Mouse (Mus musculus) embryonic facial prominence, embryonic 12.5 days (tissue): ENCODE measurements around the gene Als2cr12. TPM values are rescaled to one million over a fixed set of nuclear protein-coding genes. Genes with fewer than 3 reads are reported as not detected.
"Not testable (repeated sequence)": the region's sequence is repeated elsewhere in the genome, so short reads cannot be mapped to it uniquely, and the experiment has no call there.

Source experiments
- ATAC-seq: fragments of 200-750 bp; cut with Nextera tagmentation; 2 replicates; pipeline ENCODE4 v1.8.0; 2017; ENCODE audit not compliant: insufficient number of reproducible peaks, insufficient read depth, low FRiP score, low TSS enrichment
- H3K27ac ChIP-seq: fragments of 300-500 bp; sonication (generic); 2 replicates; pipeline ENCODE4 v1.5.1; 2016; ENCODE audit warnings: mild to moderate bottlenecking
- H3K27me3 ChIP-seq: fragments of 300-500 bp; sonication (generic); 2 replicates; pipeline ENCODE4 v1.6.1; 2016; ENCODE audit warnings: mild to moderate bottlenecking, moderate library complexity
- H3K36me3 ChIP-seq: fragments of 300-500 bp; sonication (generic); 2 replicates; pipeline ENCODE4 v1.6.1; 2016; ENCODE audit warnings: mild to moderate bottlenecking
- H3K4me1 ChIP-seq: fragments of 300-500 bp; sonication (generic); 2 replicates; pipeline ENCODE4 v1.6.1; 2016
- H3K4me2 ChIP-seq: fragments of 300-500 bp; sonication (generic); replicated peaks from 2 replicates; pipeline ENCODE4 v1.6.1; 2016; ENCODE audit warnings: mild to moderate bottlenecking, moderate library complexity
- H3K4me3 ChIP-seq: fragments of 300-500 bp; sonication (generic); 2 replicates; pipeline ENCODE4 v1.5.1; 2016; ENCODE audit warnings: mild to moderate bottlenecking
- H3K9ac ChIP-seq: fragments of 300-500 bp; sonication (generic); 2 replicates; pipeline ENCODE4 v1.6.1; 2016; ENCODE audit warnings: mild to moderate bottlenecking, moderate library complexity
- H3K9me3 ChIP-seq: fragments of 300-500 bp; sonication (generic); 2 replicates; pipeline ENCODE4 v1.6.1; 2016; ENCODE audit warnings: mild to moderate bottlenecking, moderate library complexity
- WGBS: fragments of 180-500 bp; shearing (Covaris S2); methylation state at CpG from one replicate; pipeline ENCODE4 v1.1.7; 2016; 5-methylcytosine and 5-hydroxymethylcytosine counted together
- polyA plus RNA-seq: library from polyadenylated mRNA; unstranded; fragments of >200 nt; fragmentation: Nextera tagmentation; extraction: Ambion mirVana; gene quantifications from 2 replicates; pipeline ENCODE4 v1.2.1, GENCODE M21; 2016

Als2cr12 gene
- polyA plus RNA-seq, 1 experiment from 2014 or later = not detected

DNA sequence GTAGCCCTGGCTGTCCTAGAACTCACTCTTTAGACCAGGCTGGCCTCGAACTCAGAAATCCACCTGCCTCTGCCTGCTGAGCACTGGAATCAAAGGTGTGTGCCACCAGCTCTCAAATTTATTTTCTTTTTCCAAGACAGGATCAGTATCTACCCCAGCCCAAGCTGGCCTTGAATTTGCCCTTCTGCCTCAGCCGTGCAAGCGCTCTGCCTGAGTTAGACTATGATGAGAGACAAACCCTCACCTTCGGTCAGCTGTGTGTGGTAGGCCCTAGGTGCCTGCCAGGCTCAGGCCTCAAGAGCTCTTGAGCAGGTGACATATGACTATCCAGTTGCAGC lies 21.1 kb upstream of the Als2cr12 start:
- no peak overlapping the region for H3K4me3 ChIP-seq
- WGBS = 97% methylated on average over 4 of the region's 4 CpGs
- no peaks in the 10 kb centered on the region for H3K27me3 ChIP-seq
- H3K9me3 ChIP-seq = no peaks in the 10 kb centered on the region
- H3K36me3 ChIP-seq = peaks cover 32% of the 10 kb centered on the region
- no peak overlapping the region for H3K4me2 ChIP-seq
- H3K9ac ChIP-seq = no peak overlapping the region
- ATAC-seq = no peak
- H3K4me1 ChIP-seq = peaks cover 21% of the 10 kb centered on the region
- H3K27ac ChIP-seq = no peak overlapping the region

DNA sequence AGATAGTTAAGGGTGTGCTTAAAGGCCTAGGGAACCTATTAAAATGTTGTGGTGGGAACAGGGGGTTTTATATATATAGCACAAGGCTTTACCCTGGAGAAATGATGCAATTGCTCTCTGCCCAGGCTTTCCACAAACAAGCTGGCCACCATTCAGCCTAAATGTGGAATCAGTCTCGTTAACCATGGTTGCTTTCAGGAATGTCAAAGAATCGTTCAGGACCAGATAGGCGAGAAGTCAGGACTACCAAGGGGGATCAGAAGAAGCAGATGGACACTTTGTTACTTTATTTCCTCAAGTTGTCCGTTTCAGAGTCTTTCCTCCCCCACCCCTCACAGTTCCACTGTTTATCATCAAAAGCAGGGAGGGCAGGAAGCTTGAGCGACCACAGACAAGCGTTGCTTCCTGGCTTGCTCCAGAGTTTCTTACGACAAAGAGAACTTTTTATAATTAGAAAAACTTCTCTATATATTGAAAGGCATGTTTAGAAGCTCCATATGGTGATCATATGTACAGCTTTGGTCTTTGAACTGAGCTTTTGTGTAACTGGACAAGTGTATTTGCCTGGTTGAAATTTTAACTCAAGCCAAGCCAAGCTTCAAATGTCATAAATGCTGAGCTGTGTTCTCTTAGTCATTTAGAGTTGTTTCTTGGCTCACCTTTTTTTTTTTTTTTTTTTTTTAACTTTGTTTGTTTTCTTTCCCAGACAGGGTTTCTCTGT lies 20.5 kb upstream of the Als2cr12 start:
- ATAC-seq = no peak
- peak overlapping the region; percentile 13; the same call in 1 of the 2 replicates for H3K4me2 ChIP-seq
- 61% methylated on average over 7 of the region's 7 CpGs for WGBS
- H3K27me3 ChIP-seq = no peaks in the 10 kb centered on the region
- H3K4me3 ChIP-seq = no peak overlapping the region
- no peak overlapping the region for H3K9ac ChIP-seq
- 0 out of 2 replicates have a peak overlapping the region, but pooled peaks have one; percentile 23 for H3K27ac ChIP-seq
- H3K4me1 ChIP-seq = peaks cover 21% of the 10 kb centered on the region
- peaks cover 32% of the 10 kb centered on the region for H3K36me3 ChIP-seq
- H3K9me3 ChIP-seq = no peaks in the 10 kb centered on the region

DNA sequence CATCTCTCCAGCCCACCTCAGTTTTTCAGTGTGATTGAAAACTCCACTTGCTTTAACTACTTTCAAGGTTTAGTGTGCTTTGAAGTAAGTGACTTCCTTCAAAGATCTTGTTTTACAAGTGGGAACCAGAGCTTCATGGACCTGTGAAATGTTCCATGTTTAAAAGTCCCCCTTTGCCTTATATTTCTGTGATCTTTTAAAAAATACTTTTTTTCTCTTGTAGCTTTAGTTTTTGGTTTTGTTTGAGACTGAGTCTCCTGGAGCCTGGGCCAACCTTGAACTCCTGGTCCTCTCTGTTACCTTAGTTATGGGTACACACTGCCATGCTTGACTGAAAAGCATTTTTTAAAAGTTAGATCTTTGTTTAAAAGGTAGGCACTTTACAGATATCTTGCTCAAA lies 19.7 kb upstream of the Als2cr12 start:
- peaks cover 32% of the 10 kb centered on the region for H3K36me3 ChIP-seq
- no peaks in the 10 kb centered on the region for H3K9me3 ChIP-seq
- peaks cover 21% of the 10 kb centered on the region for H3K4me1 ChIP-seq
- no peak overlapping the region; the same call in 1 of the 2 replicates for H3K4me2 ChIP-seq
- H3K27me3 ChIP-seq = no peaks in the 10 kb centered on the region
- no peak overlapping the region for H3K9ac ChIP-seq
- H3K4me3 ChIP-seq = no peak overlapping the region
- ATAC-seq = no peak
- H3K27ac ChIP-seq = 0 out of 2 replicates have a peak overlapping the region, but pooled peaks have one; percentile 17

DNA sequence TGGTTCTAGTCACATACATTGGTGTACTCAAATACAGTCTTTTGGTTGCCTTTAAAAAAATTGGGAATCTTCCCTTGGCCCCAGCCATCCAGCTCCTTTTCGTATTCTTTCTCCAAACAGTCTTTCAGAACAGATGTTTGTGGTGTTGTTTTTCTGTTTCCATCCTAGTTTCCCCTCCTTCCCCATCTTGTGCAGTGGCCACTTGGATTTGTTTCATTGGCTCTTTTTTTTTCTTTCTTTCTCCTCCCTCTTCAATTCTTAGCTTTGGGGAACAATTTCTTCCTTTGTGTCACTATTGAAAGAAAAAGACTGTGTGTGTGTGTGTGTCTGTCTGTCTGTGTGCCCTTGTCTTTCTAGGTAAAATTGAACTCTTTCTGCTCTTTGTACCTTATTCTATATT lies 18.6 kb upstream of the Als2cr12 start:
- H3K4me1 ChIP-seq = peaks cover 21% of the 10 kb centered on the region
- H3K27me3 ChIP-seq = no peaks in the 10 kb centered on the region
- ATAC-seq = no peak
- H3K4me2 ChIP-seq = peak overlapping the region; percentile 57
- no peak overlapping the region for H3K27ac ChIP-seq
- peak overlapping the region; percentile 78 for H3K9ac ChIP-seq
- peak overlapping the region; percentile 65 for H3K4me3 ChIP-seq
- peaks cover 29% of the 10 kb centered on the region for H3K36me3 ChIP-seq
- no peaks in the 10 kb centered on the region for H3K9me3 ChIP-seq
- WGBS = 59% methylated on average over 1 of the region's 1 CpGs

DNA sequence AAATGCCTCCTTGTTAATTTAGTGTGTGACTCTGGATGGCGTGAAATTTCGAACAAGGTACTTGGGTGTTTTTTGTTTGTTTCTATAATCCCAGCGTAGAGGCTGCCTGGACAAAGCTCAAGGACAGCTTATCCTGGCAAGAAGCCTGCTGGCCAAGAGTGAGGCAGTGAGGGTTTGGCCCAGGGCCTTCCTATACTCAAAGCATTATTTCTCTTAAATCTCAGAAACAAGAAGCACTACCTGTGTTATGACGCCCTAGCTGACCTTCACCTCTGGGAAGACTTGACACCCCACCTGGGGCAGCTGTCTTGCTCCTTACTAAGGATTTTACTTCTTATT lies 18.1 kb upstream of the Als2cr12 start:
- WGBS = 34% methylated on average over 4 of the region's 4 CpGs
- H3K36me3 ChIP-seq = peaks cover 24% of the 10 kb centered on the region
- H3K27ac ChIP-seq = peak overlapping the region; percentile 98
- H3K27me3 ChIP-seq = no peaks in the 10 kb centered on the region
- H3K4me2 ChIP-seq = peak overlapping the region; percentile 57
- H3K4me3 ChIP-seq = peak overlapping the region; percentile 65
- ATAC-seq = no peak
- peak overlapping the region; percentile 78 for H3K9ac ChIP-seq
- peaks cover 21% of the 10 kb centered on the region for H3K4me1 ChIP-seq
- no peaks in the 10 kb centered on the region for H3K9me3 ChIP-seq

DNA sequence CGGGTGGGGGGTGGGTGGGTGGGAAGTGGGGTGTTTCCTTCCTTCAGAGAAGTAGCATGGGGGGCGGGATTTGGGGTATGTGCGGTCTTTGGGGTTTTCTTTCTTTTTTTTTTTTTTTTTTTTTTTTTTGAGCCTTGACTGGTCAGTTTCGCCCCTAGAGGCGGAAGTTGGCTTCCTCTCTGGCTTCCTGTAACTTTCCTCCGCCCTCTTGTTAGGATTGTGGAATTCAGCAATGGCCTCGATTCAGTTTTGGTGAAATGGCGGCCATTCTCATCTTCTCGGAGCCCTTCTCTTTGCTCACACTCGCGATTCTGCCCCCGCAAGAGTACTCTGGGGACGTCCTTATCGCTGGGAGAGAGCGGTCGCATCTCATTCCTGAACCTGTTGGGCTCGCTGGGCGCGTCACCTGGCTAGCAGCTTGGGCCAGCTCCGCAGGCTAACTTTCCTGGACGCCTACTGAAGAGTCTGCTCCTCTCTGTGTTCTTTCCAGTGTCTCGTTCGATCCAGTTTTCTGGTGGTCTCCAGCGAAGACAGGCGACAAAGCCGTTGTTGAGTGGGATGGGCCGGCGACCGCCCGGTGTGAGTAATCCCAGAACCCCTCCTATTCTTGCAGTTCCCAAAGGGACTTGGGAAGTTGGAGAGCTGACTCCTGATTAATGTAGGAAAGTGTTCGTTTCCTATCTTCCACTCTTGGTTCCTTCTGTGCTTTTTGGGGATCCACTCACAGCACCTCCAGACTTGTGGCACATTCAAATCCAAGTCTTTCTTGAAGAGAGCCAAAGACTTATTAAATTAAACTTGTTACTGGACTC lies 17.5 kb upstream of the Als2cr12 start:
- Histone ChIP-seq H3K27me3 (no peaks in the 10 kb centered on the region), H3K36me3 (peaks cover 22% of the 10 kb centered on the region), H3K27ac (peak overlapping the region; percentile 98), H3K9ac (peak overlapping the region; percentile 78), H3K4me3 (peak overlapping the region; percentile 65), H3K9me3 (no peaks in the 10 kb centered on the region), H3K4me1 (peaks cover 21% of the 10 kb centered on the region), H3K4me2 (peak overlapping the region; percentile 57)
- 0 out of 2 replicates have a peak, but pooled peaks have one; percentile 4 for ATAC-seq
- WGBS = 4% methylated on average over 29 of the region's 31 CpGs

DNA sequence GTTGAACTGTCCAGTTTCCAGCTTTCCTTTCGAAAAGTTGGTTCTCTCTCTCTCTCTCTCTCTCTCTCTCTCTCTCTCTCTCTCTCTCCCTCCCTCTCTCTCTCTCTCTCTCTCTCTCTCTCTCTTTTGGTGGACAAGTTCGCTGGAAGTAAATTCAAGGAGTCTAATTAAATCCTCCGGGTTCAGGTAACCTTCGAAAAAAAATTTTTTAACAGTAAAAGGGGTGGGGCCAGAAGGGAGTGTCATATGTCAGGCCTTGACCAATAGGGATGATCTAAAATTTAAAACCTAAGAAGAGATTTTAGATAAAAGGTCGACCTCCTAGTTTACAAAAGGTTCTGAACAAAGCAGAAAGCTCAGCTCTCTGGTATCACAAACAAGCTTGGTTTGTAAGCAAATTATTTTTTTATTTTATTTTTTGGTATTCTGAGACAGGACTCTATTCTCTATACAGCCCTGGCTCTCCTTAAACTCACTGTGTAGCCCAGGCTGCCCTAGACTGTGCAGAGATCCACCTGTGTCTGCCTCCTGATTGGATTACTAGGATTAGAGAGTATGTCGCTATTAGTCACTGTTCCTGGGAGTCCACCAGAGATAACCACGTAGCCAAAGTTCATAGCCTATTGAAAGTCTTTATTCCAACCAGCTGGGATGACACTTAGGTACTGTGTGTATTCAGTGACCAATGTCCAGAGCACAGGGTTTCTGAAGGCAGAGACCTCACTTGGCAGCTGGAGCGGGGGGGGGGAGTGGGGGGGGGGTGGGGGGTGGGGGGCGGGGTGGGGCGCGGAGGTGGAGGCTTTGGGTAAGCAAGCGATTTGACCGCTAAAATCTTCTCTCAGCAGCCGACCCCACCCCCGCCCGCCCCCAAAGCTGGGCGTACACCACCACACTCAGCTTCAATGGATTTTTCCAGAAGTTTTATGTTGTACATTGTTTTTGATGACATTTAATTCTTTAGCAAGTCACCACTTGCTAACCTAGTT lies 16.6 kb upstream of the Als2cr12 start:
- H3K9ac ChIP-seq = peak overlapping the region; percentile 76
- WGBS = 3% methylated on average over 17 of the region's 17 CpGs
- peak overlapping the region; percentile 57 for H3K4me2 ChIP-seq
- peak; percentile 64 for ATAC-seq
- H3K4me3 ChIP-seq = peak overlapping the region; percentile 65
- H3K27me3 ChIP-seq = no peaks in the 10 kb centered on the region
- peaks cover 16% of the 10 kb centered on the region for H3K36me3 ChIP-seq
- peaks cover 21% of the 10 kb centered on the region for H3K4me1 ChIP-seq
- H3K27ac ChIP-seq = peak overlapping the region; percentile 98
- no peaks in the 10 kb centered on the region for H3K9me3 ChIP-seq

DNA sequence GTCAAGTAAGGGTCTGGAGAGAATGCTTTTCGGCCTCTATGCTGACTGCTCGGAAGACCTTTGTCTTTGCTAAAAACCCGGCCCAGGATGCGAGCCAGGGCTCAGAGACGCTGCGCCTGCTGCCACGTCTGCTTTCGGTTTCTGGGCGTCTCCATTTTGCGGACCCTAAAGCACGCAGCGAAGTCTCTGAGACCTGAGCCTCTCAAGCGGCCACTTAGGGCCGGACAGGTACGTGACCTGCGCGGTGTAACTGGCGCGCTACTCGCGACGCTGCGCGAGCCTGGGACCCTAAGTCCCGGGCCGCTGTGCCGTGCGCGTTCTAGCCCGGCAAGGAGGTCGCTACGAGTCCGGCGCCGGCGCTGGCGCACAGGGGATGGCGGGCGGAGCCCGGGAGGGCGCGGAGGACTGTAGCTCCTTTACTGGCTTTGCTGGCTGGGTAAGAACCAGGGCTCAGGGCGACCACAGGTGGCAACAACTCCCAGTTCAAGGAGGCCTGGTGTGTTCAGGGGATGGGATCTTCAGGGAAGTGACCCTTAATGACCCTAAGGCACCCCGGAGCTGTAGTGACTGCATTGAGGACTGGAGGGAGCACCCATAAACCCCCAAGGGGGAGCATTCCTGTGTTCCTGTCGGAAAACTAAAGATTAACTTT lies 15.7 kb upstream of the Als2cr12 start, which contains the start of gene Cflar:
TSS of gene Cflar (plus strand) at position 144 of the 652 bp plus-strand sequence.
- peak; percentile 68 for ATAC-seq
- no peaks in the 10 kb centered on the region for H3K9me3 ChIP-seq
- H3K9ac ChIP-seq = peak within 1 kb of the TSS; percentile 76
- H3K4me2 ChIP-seq = peak within 1 kb of the TSS; percentile 57
- no peaks in the 10 kb centered on the region for H3K27me3 ChIP-seq
- peaks cover 13% of the 10 kb centered on the region for H3K36me3 ChIP-seq
- peak within 1 kb of the TSS; percentile 98 for H3K27ac ChIP-seq
- peak within 1 kb of the TSS; percentile 65 for H3K4me3 ChIP-seq
- H3K4me1 ChIP-seq = peaks cover 20% of the 10 kb centered on the region
- under 1% methylated on average over 45 of the region's 45 CpGs for WGBS

DNA sequence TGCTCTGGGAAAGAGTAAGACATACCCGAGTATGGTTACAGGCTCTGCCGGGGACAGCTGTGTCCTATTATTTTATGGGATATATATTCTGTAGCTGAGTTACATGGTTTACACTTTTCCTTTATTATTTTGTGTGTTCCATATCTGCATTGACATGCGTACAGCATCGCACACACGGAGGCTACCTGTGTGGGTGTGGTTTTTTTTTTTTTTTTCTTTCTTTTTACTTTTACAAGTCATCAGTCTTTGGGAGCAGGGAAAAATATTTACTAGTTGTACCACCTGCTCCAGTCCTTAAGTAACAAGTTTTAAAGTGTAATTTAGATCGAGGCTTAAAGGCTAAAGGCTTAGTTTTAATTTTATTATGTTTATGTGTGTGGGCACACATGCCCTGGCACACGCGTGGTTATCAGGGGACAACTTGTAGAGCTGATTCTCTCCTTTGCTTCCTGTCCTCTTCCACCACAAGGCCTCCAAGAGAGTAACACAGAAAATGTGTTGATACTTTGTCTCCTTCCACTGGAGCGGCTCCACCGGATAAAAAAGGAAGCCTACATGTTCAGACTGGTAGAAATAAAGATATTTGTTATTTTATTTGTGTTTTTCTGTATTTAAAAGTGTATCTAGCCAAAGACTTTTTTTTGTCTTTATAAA lies 15.0 kb upstream of the Als2cr12 start:
- Histone ChIP-seq H3K27me3 (no peaks in the 10 kb centered on the region), H3K4me1 (peaks cover 14% of the 10 kb centered on the region), H3K4me3 (peak overlapping the region; percentile 65), H3K27ac (peak overlapping the region; percentile 98), H3K9ac (peak overlapping the region; percentile 76), H3K36me3 (peaks cover 7% of the 10 kb centered on the region; the same call in 1 of the 2 replicates), H3K4me2 (peak overlapping the region; percentile 57), H3K9me3 (no peaks in the 10 kb centered on the region)
- no peak for ATAC-seq
- WGBS = 52% methylated on average over 10 of the region's 10 CpGs

DNA sequence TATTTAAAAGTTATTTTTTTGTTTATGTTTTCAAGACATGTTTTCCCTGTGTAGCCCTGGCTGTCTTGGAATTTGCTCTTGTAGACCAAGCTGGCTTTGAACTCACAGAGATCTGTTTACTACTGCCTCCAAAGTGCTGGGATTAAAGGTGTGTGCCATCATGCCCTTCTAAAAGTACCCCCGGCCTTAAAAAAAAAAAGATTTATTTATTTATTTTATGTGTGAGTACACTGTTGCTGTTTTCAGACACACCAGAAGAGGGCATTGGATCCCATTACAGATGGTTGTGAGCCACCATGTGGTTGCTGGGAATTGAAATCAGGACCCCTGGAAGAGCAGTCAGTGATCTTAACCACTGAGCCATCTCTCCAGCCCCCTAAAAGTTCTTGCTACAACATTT lies 14.3 kb upstream of the Als2cr12 start:
- not testable (repeated sequence) for H3K4me3 ChIP-seq, ATAC-seq, H3K4me2 ChIP-seq, H3K36me3 ChIP-seq, H3K4me1 ChIP-seq, H3K9me3 ChIP-seq, H3K9ac ChIP-seq, H3K27ac ChIP-seq, H3K27me3 ChIP-seq
- WGBS = 91% methylated on average over 1 of the region's 1 CpGs
